In the genomic region with DNA sequence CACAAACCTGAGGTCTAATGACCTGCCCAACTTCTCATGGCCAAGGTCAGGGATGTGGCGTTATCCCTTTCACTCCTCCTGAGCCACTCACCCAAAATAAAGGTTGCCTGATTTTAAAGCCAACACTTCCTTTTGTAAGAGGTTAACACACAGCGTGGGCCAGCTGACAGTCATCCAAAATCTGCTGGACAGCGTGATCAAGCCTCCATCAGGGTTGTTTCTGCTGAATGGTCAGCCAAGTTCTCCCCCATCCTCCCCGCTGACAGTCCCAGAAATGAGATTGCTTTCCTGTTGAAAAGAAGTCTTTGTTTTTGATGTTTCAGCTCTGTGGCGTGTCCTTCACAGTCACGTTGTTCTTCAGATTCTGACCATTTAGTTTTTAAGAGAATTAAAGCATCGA, we compare ENCODE assay signal across 10 mouse cellular contexts.
DNase-seq lines count a peak whose midpoint lies in the region; ATAC-seq and TF ChIP-seq lines count a peak whose summit lies in the region.
"Had no signal": no experiment of that assay in that cellular context is flagged by ENCODE, and none has a peak within 500 bp of the region (broad histone marks: within the 10 kb centered on the region; RNA-seq: fewer than 3 reads in every experiment).

No protein-coding gene starts in this region.

- no peak overlapping the region for H3K4me3 ChIP-seq in midbrain, embryonic 10.5 days
- no peak overlapping the region for H3K4me3 ChIP-seq in midbrain, embryonic 11.5 days (ENCODE audit: low read depth, low read length)
- no peak overlapping the region for H3K4me3 ChIP-seq in forebrain, embryonic 14.5 days (ENCODE audit: low read depth, low read length)
- no peak overlapping the region for H3K4me3 ChIP-seq in midbrain, postnatal 0 days (ENCODE audit: low read depth, low read length)
- H3K4me3 ChIP-seq in liver, postnatal 0 days (ENCODE audit: low read depth, low read length), result no peak overlapping the region
- H3K4me3 ChIP-seq in limb, embryonic 10.5 days, result no peak overlapping the region
- H3K4me3 ChIP-seq: neural tube, embryonic 13.5 days had no signal

- intact Hi-C loops in gastrocnemius, postnatal 14 days (cut with DNase I; ENCODE audit: low total_unique reads), result no loop called here

- no peak for TF ChIP-seq CTCF in midbrain, postnatal 0 days (IDR thresholded peaks at IDR 0.05)
- TF ChIP-seq CTCF in liver, postnatal 0 days (IDR thresholded peaks at IDR 0.05; ENCODE audit: low read depth), result no peak

- peak; percentile 48 for DNase-seq in gastrocnemius, postnatal 14 days
- no peak for DNase-seq in gastrocnemius, adult 18-20 months (ENCODE audit: low spot score)
- DNase-seq in midbrain, embryonic 10.5 days (ENCODE audit: low spot score), result no peak
- no peak for DNase-seq in midbrain, embryonic 11.5 days (ENCODE audit: low spot score, missing footprints)
- DNase-seq in forebrain, embryonic 14.5 days (ENCODE audit: low spot score), result no peak
- peak; percentile 71 for DNase-seq in midbrain, postnatal 0 days (ENCODE audit: low spot score)
- DNase-seq in liver, postnatal 0 days, result no peak
- DNase-seq in limb, embryonic 10.5 days (ENCODE audit: low spot score), result no peak
- DNase-seq: lung, postnatal 14 days had no signal

- no peaks in the 10 kb centered on the region for H3K9me3 ChIP-seq in midbrain, embryonic 10.5 days (replicated peaks)
- no peaks in the 10 kb centered on the region for H3K9me3 ChIP-seq in midbrain, embryonic 11.5 days (ENCODE audit: control insufficient read depth, low read length)
- no peaks in the 10 kb centered on the region for H3K9me3 ChIP-seq in forebrain, embryonic 14.5 days (replicated peaks; ENCODE audit: control insufficient read depth, low read length)
- H3K9me3 ChIP-seq in midbrain, postnatal 0 days (ENCODE audit: low read length), result no peaks in the 10 kb centered on the region
- H3K9me3 ChIP-seq in liver, postnatal 0 days (ENCODE audit: low read length), result no peaks in the 10 kb centered on the region
- H3K9me3 ChIP-seq in limb, embryonic 10.5 days (replicated peaks), result no peaks in the 10 kb centered on the region
- H3K9me3 ChIP-seq: neural tube, embryonic 13.5 days had no signal

- peak overlapping the region; percentile 92 for H3K27ac ChIP-seq in midbrain, embryonic 10.5 days (replicated peaks)
- H3K27ac ChIP-seq in midbrain, embryonic 11.5 days (ENCODE audit: low read depth, low read length), result no peak overlapping the region
- 0 out of 2 replicates have a peak overlapping the region, but pooled peaks have one; percentile 18 for H3K27ac ChIP-seq in forebrain, embryonic 14.5 days (ENCODE audit: low read depth, low read length)
- H3K27ac ChIP-seq in midbrain, postnatal 0 days (ENCODE audit: low read depth, low read length), result no peak overlapping the region
- H3K27ac ChIP-seq in liver, postnatal 0 days (ENCODE audit: low read depth), result no peak overlapping the region
- H3K27ac ChIP-seq in limb, embryonic 10.5 days, result no peak overlapping the region

- H3K9ac ChIP-seq in midbrain, embryonic 11.5 days (ENCODE audit: low read length), result no peak overlapping the region
- H3K9ac ChIP-seq in forebrain, embryonic 14.5 days (ENCODE audit: low read length), result no peak overlapping the region
- no peak overlapping the region for H3K9ac ChIP-seq in midbrain, postnatal 0 days (replicated peaks; ENCODE audit: low read length, poor library complexity, severe bottlenecking)
- no peak overlapping the region for H3K9ac ChIP-seq in liver, postnatal 0 days (replicated peaks)
- H3K9ac ChIP-seq: neural tube, embryonic 13.5 days had no signal

- no peak overlapping the region for H3K4me2 ChIP-seq in midbrain, embryonic 11.5 days
- H3K4me2 ChIP-seq in forebrain, embryonic 14.5 days (ENCODE audit: low read length), result no peak overlapping the region
- no peak overlapping the region for H3K4me2 ChIP-seq in midbrain, postnatal 0 days (ENCODE audit: low read depth, low read length, poor library complexity, severe bottlenecking)
- no peak overlapping the region for H3K4me2 ChIP-seq in liver, postnatal 0 days (ENCODE audit: low read depth, low read length)
- H3K4me2 ChIP-seq: neural tube, embryonic 13.5 days had no signal

- TF ChIP-seq EP300 in liver, postnatal 0 days (IDR thresholded peaks at IDR 0.05; ENCODE audit: low read depth), result no peak

- 89% methylated on average over 7 of the region's 7 CpGs for WGBS in midbrain, embryonic 10.5 days
- WGBS in midbrain, embryonic 11.5 days, result 76% methylated on average over 7 of the region's 7 CpGs
- 60% methylated on average over 7 of the region's 7 CpGs for WGBS in forebrain, embryonic 14.5 days
- WGBS in midbrain, postnatal 0 days, result 44% methylated on average over 7 of the region's 7 CpGs
- WGBS in liver, postnatal 0 days (ENCODE audit: insufficient replicate concordance), result 77% methylated on average over 7 of the region's 7 CpGs
- 91% methylated on average over 7 of the region's 7 CpGs for WGBS in limb, embryonic 10.5 days

- no peaks in the 10 kb centered on the region for H3K27me3 ChIP-seq in midbrain, embryonic 10.5 days (ENCODE audit: low read depth, poor library complexity, severe bottlenecking)
- no peaks in the 10 kb centered on the region for H3K27me3 ChIP-seq in midbrain, embryonic 11.5 days (ENCODE audit: control insufficient read depth, insufficient read depth, low read length)
- H3K27me3 ChIP-seq in forebrain, embryonic 14.5 days (replicated peaks; ENCODE audit: control insufficient read depth, insufficient read depth, low read length), result no peaks in the 10 kb centered on the region
- H3K27me3 ChIP-seq in midbrain, postnatal 0 days (ENCODE audit: insufficient read depth, low read length), result no peaks in the 10 kb centered on the region
- H3K27me3 ChIP-seq in liver, postnatal 0 days (ENCODE audit: insufficient read depth, low read length), result no peaks in the 10 kb centered on the region
- H3K27me3 ChIP-seq in limb, embryonic 10.5 days (ENCODE audit: low read depth, poor library complexity, severe bottlenecking), result no peaks in the 10 kb centered on the region
- H3K27me3 ChIP-seq: neural tube, embryonic 13.5 days had no signal

- H3K36me3 ChIP-seq in midbrain, embryonic 10.5 days, result peaks cover 43% of the 10 kb centered on the region
- H3K36me3 ChIP-seq in midbrain, embryonic 11.5 days (ENCODE audit: control insufficient read depth, insufficient read depth, low read length), result peaks cover 2% of the 10 kb centered on the region; the same call in 1 of the 2 replicates
- H3K36me3 ChIP-seq in forebrain, embryonic 14.5 days (ENCODE audit: control insufficient read depth, insufficient read depth, low read length), result peaks cover 3% of the 10 kb centered on the region; the same call in 1 of the 2 replicates
- no peaks in the 10 kb centered on the region; the same call in 1 of the 2 replicates for H3K36me3 ChIP-seq in midbrain, postnatal 0 days (ENCODE audit: insufficient read depth, low read length)
- H3K36me3 ChIP-seq in liver, postnatal 0 days (replicated peaks; ENCODE audit: insufficient read depth, low read length), result no peaks in the 10 kb centered on the region
- no peaks in the 10 kb centered on the region for H3K36me3 ChIP-seq in limb, embryonic 10.5 days

- ATAC-seq in midbrain, embryonic 11.5 days (ENCODE audit: low FRiP score), result no peak
- ATAC-seq in forebrain, embryonic 14.5 days, result no peak
- ATAC-seq in midbrain, postnatal 0 days (ENCODE audit: low FRiP score), result no peak
- no peak for ATAC-seq in liver, postnatal 0 days

- peaks cover 73% of the 10 kb centered on the region for H3K4me1 ChIP-seq in midbrain, embryonic 10.5 days
- peaks cover 39% of the 10 kb centered on the region for H3K4me1 ChIP-seq in midbrain, embryonic 11.5 days (ENCODE audit: control insufficient read depth, insufficient read depth, low read length)
- peaks cover 46% of the 10 kb centered on the region for H3K4me1 ChIP-seq in forebrain, embryonic 14.5 days (ENCODE audit: control insufficient read depth, insufficient read depth, low read length)
- peaks cover 35% of the 10 kb centered on the region for H3K4me1 ChIP-seq in midbrain, postnatal 0 days (ENCODE audit: insufficient read depth, low read length)
- H3K4me1 ChIP-seq in liver, postnatal 0 days (ENCODE audit: insufficient read depth), result no peaks in the 10 kb centered on the region
- peaks cover 22% of the 10 kb centered on the region for H3K4me1 ChIP-seq in limb, embryonic 10.5 days

Comparison
In these comparisons a context has a peak if more than half of its experiments do, and no peak if none do; other contexts are left out.
1. DNase-seq: peak in gastrocnemius, postnatal 14 days (single experiment) and midbrain, postnatal 0 days (single experiment); none in gastrocnemius, adult 18-20 months (single experiment), midbrain, embryonic 10.5 days (single experiment), midbrain, embryonic 11.5 days (single experiment), forebrain, embryonic 14.5 days (single experiment), liver, postnatal 0 days (single experiment) and limb, embryonic 10.5 days (single experiment).
2. H3K27ac ChIP-seq: peak in midbrain, embryonic 10.5 days (single experiment) and forebrain, embryonic 14.5 days (single experiment); none in midbrain, embryonic 11.5 days (single experiment), midbrain, postnatal 0 days (single experiment), liver, postnatal 0 days (single experiment) and limb, embryonic 10.5 days (single experiment).